Mouse (Mus musculus) midbrain, embryonic 10.5 days (tissue): ENCODE results near the gene Fkbp7. TPM values are rescaled to one million over a fixed set of nuclear protein-coding genes. Genes with fewer than 3 reads are reported as not detected.
"Not testable (repeated sequence)": the region's sequence is repeated elsewhere in the genome, so short reads cannot be mapped to it uniquely, and the experiment has no call there.

ENCODE experiments used
- DNase-seq: peaks from one replicate; pipeline ENCODE4 v3.0.0-alpha.2; 2017; ENCODE audit warnings: low spot score
- H3K27ac ChIP-seq: fragments of 300-500 bp; sonication (generic); replicated peaks from 2 replicates; pipeline ENCODE4 v1.5.1; 2016; ENCODE audit warnings: mild to moderate bottlenecking
- H3K27me3 ChIP-seq: fragments of 300-500 bp; sonication (generic); 2 replicates; pipeline ENCODE4 v1.6.1; 2016; ENCODE audit warnings: low read depth, mild to moderate bottlenecking; ENCODE audit not compliant: poor library complexity, severe bottlenecking
- H3K36me3 ChIP-seq: fragments of 300-500 bp; sonication (generic); 2 replicates; pipeline ENCODE4 v1.6.1; 2016; ENCODE audit warnings: mild to moderate bottlenecking, moderate library complexity
- H3K4me1 ChIP-seq: fragments of 300-500 bp; sonication (generic); 2 replicates; pipeline ENCODE4 v1.6.1; 2016
- H3K4me3 ChIP-seq: fragments of 300-500 bp; sonication (generic); 2 replicates; pipeline ENCODE4 v1.5.1; 2016; ENCODE audit warnings: mild to moderate bottlenecking, moderate library complexity
- H3K9me3 ChIP-seq: fragments of 300-500 bp; sonication (generic); replicated peaks from 2 replicates; pipeline ENCODE4 v1.6.1; 2016; ENCODE audit warnings: mild to moderate bottlenecking
- WGBS: fragments of 180-500 bp; shearing (Covaris S2); methylation state at CpG from one replicate; pipeline ENCODE4 v1.1.7; 2016; 5-methylcytosine and 5-hydroxymethylcytosine counted together
- polyA plus RNA-seq: library from polyadenylated mRNA; unstranded; fragments of >200 nt; fragmentation: Nextera tagmentation; extraction: Ambion mirVana; gene quantifications from 2 replicates; pipeline ENCODE4 v1.2.1, GENCODE M21; 2016

Gene Fkbp7
- polyA plus RNA-seq, 1 experiment from 2014 or later = 12.1 TPM

GRCm38 (mm10) chr2:76655982-76656381 is 16.9 kb downstream of the Fkbp7 start:
- H3K36me3 ChIP-seq = no peaks in the 10 kb centered on the region
- 0 out of 2 replicates have a peak, but pooled peaks cover 4% of the 10 kb centered on the region for H3K4me1 ChIP-seq
- H3K27ac ChIP-seq = no peak overlapping the region
- no peaks in the 10 kb centered on the region for H3K27me3 ChIP-seq
- H3K9me3 ChIP-seq = no peaks in the 10 kb centered on the region
- 21% methylated on average over 1 of the region's 1 CpGs for WGBS
- no peak overlapping the region for H3K4me3 ChIP-seq
- no peak for DNase-seq

- H3K27ac ChIP-seq = no peak overlapping the region
- no peak overlapping the region for H3K4me3 ChIP-seq
- H3K9me3 ChIP-seq = no peaks in the 10 kb centered on the region
- H3K27me3 ChIP-seq = no peaks in the 10 kb centered on the region
- H3K36me3 ChIP-seq = no peaks in the 10 kb centered on the region
- DNase-seq = no peak
- 0 out of 2 replicates have a peak, but pooled peaks cover 4% of the 10 kb centered on the region for H3K4me1 ChIP-seq
- 80% methylated on average over 3 of the region's 3 CpGs for WGBS
Observed at GRCm38 (mm10) chr2:76655444-76655843, 17.5 kb downstream of the Fkbp7 start.

GRCm38 (mm10) chr2:76654646-76655045 is 18.3 kb downstream of the Fkbp7 start:
- no peak for DNase-seq
- Histone ChIP-seq H3K27me3 (no peaks in the 10 kb centered on the region), H3K4me1 (0 out of 2 replicates have a peak, but pooled peaks cover 4% of the 10 kb centered on the region), H3K9me3 (no peaks in the 10 kb centered on the region), H3K4me3 (no peak overlapping the region), H3K36me3 (no peaks in the 10 kb centered on the region), H3K27ac (no peak overlapping the region)
- WGBS = 90% methylated on average over 5 of the region's 5 CpGs

- Histone ChIP-seq H3K27ac (no peak overlapping the region), H3K27me3 (no peaks in the 10 kb centered on the region), H3K9me3 (no peaks in the 10 kb centered on the region), H3K4me1 (peaks cover 10% of the 10 kb centered on the region), H3K4me3 (no peak overlapping the region), H3K36me3 (no peaks in the 10 kb centered on the region)
- WGBS = 95% methylated on average over 4 of the region's 4 CpGs
- no peak for DNase-seq
Observed at GRCm38 (mm10) chr2:76653070-76653469, 19.8 kb downstream of the Fkbp7 start.

GRCm38 (mm10) chr2:76648666-76649141 is 24.2 kb downstream of the Fkbp7 start:
- Histone ChIP-seq H3K9me3 (no peaks in the 10 kb centered on the region), H3K27ac (peak overlapping the region; percentile 93), H3K27me3 (no peaks in the 10 kb centered on the region), H3K4me1 (peaks cover 25% of the 10 kb centered on the region), H3K36me3 (peaks cover 11% of the 10 kb centered on the region), H3K4me3 (peak overlapping the region; percentile 71)
- no peak for DNase-seq
- WGBS = 34% methylated on average over 13 of the region's 13 CpGs

- Histone ChIP-seq H3K9me3 (no peaks in the 10 kb centered on the region), H3K27ac (peak within 1 kb of the TSS; percentile 93), H3K4me3 (peak within 1 kb of the TSS; percentile 71), H3K27me3 (no peaks in the 10 kb centered on the region), H3K36me3 (peaks cover 18% of the 10 kb centered on the region), H3K4me1 (peaks cover 25% of the 10 kb centered on the region)
- peak; percentile 100 for DNase-seq
- under 1% methylated on average over 42 of the region's 42 CpGs for WGBS
Observed at GRCm38 (mm10) chr2:76647883-76648570, 24.9 kb downstream of the Fkbp7 start, which contains the start of the genes Prkra and Pjvk. Gene Prkra (minus strand): TSS chr2:76648015. Gene Pjvk (plus strand): TSS chr2:76648476.

GRCm38 (mm10) chr2:76647441-76647869 is 25.5 kb downstream of the Fkbp7 start:
- DNase-seq = no peak
- H3K36me3 ChIP-seq = peaks cover 24% of the 10 kb centered on the region
- 1% methylated on average over 29 of the region's 32 CpGs for WGBS

GRCm38 (mm10) chr2:76643801-76644200 is 29.1 kb downstream of the Fkbp7 start:
- no peaks in the 10 kb centered on the region for H3K9me3 ChIP-seq
- DNase-seq = no peak
- H3K27ac ChIP-seq = no peak overlapping the region
- H3K36me3 ChIP-seq = peaks cover 60% of the 10 kb centered on the region
- H3K27me3 ChIP-seq = no peaks in the 10 kb centered on the region
- peaks cover 23% of the 10 kb centered on the region for H3K4me1 ChIP-seq
- H3K4me3 ChIP-seq = no peak overlapping the region

More at GRCm38 (mm10) chr2:76647441-76647869, 25.5 kb downstream of the Fkbp7 start:
- peak overlapping the region; percentile 93 for H3K27ac ChIP-seq
- peaks cover 25% of the 10 kb centered on the region for H3K4me1 ChIP-seq
- H3K4me3 ChIP-seq = peak overlapping the region; percentile 71
- H3K9me3 ChIP-seq = no peaks in the 10 kb centered on the region
- no peaks in the 10 kb centered on the region for H3K27me3 ChIP-seq

GRCm38 (mm10) chr2:76639637-76640036 is 33.3 kb downstream of the Fkbp7 start:
- Histone ChIP-seq H3K27ac (no peak overlapping the region), H3K9me3 (no peaks in the 10 kb centered on the region), H3K4me3 (no peak overlapping the region), H3K27me3 (no peaks in the 10 kb centered on the region), H3K36me3 (peaks cover 99% of the 10 kb centered on the region), H3K4me1 (no peaks in the 10 kb centered on the region)
- 94% methylated on average over 2 of the region's 2 CpGs for WGBS
- no peak for DNase-seq

- no peak overlapping the region for H3K27ac ChIP-seq
- peaks cover 8% of the 10 kb centered on the region; the same call in 1 of the 2 replicates for H3K9me3 ChIP-seq
- DNase-seq = no peak
- no peaks in the 10 kb centered on the region for H3K4me1 ChIP-seq
- H3K36me3 ChIP-seq = peaks cover 97% of the 10 kb centered on the region
- 91% methylated on average over 4 of the region's 4 CpGs for WGBS
- H3K4me3 ChIP-seq = no peak overlapping the region
- no peaks in the 10 kb centered on the region for H3K27me3 ChIP-seq
Observed at GRCm38 (mm10) chr2:76631600-76631999, 41.3 kb downstream of the Fkbp7 start.

GRCm38 (mm10) chr2:76630293-76630692 is 42.6 kb downstream of the Fkbp7 start:
- peaks cover 97% of the 10 kb centered on the region for H3K36me3 ChIP-seq
- no peaks in the 10 kb centered on the region for H3K27me3 ChIP-seq
- WGBS = 93% methylated on average over 12 of the region's 12 CpGs

GRCm38 (mm10) chr2:76622316-76622715 is 50.6 kb downstream of the Fkbp7 start:
- H3K4me1 ChIP-seq, H3K27me3 ChIP-seq, H3K4me3 ChIP-seq, H3K27ac ChIP-seq, DNase-seq: not testable (repeated sequence)
- peaks cover 51% of the 10 kb centered on the region for H3K36me3 ChIP-seq
- peaks cover 23% of the 10 kb centered on the region for H3K9me3 ChIP-seq
- WGBS = 95% methylated on average over 2 of the region's 2 CpGs

More at GRCm38 (mm10) chr2:76630293-76630692, 42.6 kb downstream of the Fkbp7 start:
- Histone ChIP-seq H3K4me3 (no peak overlapping the region), H3K27ac (no peak overlapping the region), H3K9me3 (peaks cover 21% of the 10 kb centered on the region), H3K4me1 (no peaks in the 10 kb centered on the region)
- no peak for DNase-seq

GRCm38 (mm10) chr2:76621724-76622123 is 51.2 kb downstream of the Fkbp7 start:
- WGBS = 85% methylated on average over 1 of the region's 1 CpGs

More at GRCm38 (mm10) chr2:76621724-76622123, 51.2 kb downstream of the Fkbp7 start:
- Histone ChIP-seq H3K27me3 (no peaks in the 10 kb centered on the region), H3K9me3 (peaks cover 17% of the 10 kb centered on the region), H3K4me1 (no peaks in the 10 kb centered on the region), H3K27ac (no peak overlapping the region), H3K4me3 (no peak overlapping the region), H3K36me3 (peaks cover 45% of the 10 kb centered on the region)
- DNase-seq = no peak
